Mouse (Mus musculus) skeletal muscle tissue, adult 2 months (tissue): ENCODE results near the gene Prlh.

Experiments used
- DNase-seq: peaks from one replicate; pipeline ENCODE4 v3.0.0-alpha.2; 2012; ENCODE audit warnings: low read depth, low spot score

The Prlh gene

GRCm38 (mm10) chr1:90953688-90954087 lies 780 bp downstream of the Prlh start:
- no peak for DNase-seq

- DNase-seq: peak; percentile 72
Measured at GRCm38 (mm10) chr1:90956245-90957096, 3.6 kb downstream of the Prlh start.

DNA sequence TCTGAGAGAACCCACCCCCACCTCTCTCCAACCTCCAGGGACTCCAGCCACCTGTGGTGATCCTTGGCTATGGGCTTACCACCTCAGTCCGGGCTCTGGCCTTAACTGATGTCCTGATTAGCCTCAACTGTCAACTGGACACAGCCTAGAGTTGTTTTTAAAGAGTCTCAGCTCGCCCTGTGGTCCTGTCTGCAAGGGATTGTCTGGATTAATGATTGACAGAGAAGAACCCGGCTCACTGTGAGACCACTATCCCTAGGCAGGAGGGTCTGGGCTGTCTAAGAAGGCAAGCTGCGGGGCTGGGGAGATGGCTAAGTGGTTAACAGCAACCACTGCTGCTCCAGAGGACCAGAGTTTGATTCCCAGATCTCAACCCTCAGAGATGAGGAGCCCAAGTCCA lies 9.6 kb downstream of the Prlh start:
- DNase-seq: no peak

GRCm38 (mm10) chr1:90962994-90963393 lies 10.1 kb downstream of the Prlh start:
- no peak for DNase-seq

- DNase-seq: no peak
Measured at GRCm38 (mm10) chr1:90967583-90967982, 14.7 kb downstream of the Prlh start.

- no peak for DNase-seq
Measured at GRCm38 (mm10) chr1:90968649-90969048, 15.7 kb downstream of the Prlh start.

DNA sequence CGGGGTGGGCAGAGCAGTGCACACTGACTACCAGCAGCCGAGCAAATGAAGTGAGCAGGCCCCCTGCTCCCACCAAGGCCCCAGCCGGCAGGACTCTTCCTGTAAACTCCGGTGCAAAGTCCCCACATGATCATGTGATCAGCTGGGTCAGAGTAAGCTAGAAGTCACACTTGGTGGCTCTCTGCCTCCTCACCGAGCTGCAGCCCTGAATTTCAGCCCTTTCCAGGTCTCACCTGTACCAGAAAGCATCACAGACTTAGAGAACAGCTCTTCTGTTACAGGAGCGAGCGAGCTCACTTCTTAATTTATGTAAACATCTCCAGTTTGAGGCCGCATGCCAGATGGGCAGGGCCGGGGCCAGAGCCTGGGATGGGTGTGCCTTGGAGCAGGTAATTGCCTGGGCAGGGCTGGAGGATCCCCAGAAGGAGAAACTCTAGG lies 16.5 kb downstream of the Prlh start, which contains the start of gene Rab17:
Gene Rab17, minus strand, starts transcription at position 315 of the 438 bp plus-strand sequence.
- no peak for DNase-seq

DNA sequence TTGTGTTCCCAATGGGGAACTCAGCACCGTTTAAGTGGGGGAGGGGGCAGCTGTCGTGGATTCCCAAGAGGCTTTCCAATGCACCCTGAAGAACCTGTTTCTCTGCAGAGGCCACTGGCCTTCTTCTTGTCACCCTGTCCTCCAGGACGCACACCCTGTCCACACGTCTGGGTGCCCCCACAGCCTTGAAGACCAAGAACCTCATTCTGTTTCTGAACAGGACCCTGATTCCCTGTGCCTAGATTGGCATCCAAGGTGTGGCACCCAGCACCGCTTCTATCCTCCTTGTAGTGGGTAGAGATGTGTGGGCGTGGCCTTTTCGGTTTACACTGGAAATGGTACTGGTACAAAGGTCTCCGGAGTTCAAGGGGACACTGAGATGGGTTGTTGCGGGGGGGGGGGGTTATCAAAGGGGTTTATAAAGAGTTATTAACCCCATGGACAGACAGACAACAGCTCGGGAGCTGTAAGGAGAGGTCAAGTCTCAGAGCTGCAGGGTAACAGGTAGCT lies 17.0 kb downstream of the Prlh start:
- no peak for DNase-seq

DNA sequence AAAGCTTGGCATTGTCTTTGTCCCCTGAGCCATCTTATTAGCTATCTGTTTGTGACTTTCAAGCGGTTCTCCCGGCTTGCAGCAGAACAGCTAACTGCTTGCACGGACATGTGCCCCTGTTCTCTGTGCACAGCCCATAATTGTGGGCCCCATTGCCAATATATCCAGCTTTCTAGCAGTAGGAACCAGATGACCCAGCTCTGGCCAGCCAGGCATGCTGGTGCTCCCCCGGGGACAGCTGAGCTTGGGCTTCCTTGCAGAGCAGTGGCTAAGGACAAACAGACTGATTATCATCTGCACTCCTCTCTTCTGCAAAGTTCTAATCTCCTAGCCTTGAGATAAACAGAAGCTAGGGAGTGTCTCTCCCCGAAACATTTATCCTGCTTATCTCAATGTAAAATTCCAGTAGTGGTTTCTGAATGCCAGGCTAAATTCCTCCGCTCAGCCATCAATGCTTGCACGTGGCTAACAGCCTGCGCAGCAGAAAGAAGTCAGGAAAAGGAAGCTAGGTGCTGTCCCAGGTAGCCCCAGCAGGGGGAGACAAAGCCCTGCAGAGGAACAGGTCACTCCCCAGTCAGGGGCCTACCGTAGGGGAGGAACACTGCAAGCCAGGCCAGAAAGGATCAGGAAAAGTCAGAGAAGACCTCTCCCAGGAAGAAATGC lies 20.1 kb downstream of the Prlh start:
- DNase-seq: peak; percentile 84

DNA sequence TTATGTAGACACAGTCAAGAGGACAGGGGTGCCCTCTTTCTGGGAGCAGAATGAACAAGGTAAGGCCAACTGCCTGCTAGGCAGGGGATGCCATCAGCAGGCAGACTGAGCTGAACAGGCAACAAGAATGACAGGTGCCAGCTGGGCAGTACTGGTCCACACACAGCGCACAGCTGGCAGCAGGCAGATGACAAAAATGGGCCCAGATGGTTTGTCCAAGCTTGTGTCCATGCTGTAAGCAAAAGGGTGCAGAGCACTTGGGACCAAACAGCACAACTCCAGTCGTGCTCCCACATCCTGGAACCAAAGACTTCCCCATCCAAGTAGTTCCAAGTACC lies 20.6 kb downstream of the Prlh start:
- DNase-seq: no peak

GRCm38 (mm10) chr1:90974906-90975649 lies 22.2 kb downstream of the Prlh start:
- DNase-seq: peak; percentile 30

- DNase-seq: no peak
Measured at GRCm38 (mm10) chr1:90975960-90976359, 23.1 kb downstream of the Prlh start.

DNA sequence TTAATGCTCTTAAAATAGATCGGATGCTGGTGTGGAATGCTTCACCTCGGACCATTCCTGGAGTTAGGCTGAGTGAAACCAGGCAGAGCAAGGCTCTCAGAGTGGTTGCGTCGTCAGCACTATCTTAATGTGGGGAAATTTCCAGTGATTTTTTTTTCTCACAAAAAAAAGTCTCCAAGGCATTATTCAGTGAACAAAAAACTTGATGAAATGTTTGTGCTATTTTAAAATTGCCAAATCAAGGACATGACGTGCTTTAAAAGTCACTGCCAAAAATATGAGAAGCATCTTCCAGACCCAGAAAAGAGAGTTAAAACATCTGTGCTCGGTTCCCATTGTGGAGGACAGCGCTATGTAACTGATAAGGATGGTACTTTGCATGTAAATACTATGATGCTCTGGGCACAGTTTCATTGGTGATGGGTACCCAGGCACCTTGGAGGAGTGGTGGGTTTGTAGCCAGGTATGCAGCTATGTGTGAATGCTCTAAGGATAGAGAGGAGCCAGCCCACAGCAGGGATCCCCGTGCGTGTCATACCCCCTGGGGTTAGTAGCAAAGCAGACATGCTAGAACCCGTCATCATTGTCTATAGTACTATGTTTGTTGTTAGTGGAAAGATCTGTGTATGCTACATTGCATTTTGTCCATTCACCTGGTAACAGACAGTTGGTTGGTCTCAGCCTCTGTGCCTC lies 27.9 kb downstream of the Prlh start:
- DNase-seq: peak; percentile 73

GRCm38 (mm10) chr1:90981346-90981745 lies 28.4 kb downstream of the Prlh start:
- DNase-seq: no peak

DNA sequence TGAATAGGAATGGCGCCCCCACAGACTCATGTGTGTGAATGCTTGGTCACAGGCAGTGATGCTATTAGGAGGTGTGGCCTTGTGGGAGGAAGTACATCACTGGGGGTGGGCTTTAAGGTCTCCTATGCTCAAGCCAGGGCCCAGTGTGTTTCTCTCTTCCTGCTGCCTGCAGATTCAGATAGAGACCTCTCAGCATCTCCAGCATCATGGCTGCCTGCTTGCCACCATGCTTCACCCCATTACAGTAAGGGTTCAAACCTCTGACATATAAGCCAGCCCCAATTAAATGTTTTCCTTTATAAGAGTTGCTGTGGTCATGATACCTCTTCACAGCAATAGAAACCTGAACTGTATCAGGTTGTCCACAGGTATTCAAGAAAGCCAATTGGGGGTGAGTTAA lies 43.0 kb downstream of the Prlh start:
- no peak for DNase-seq

- no peak for DNase-seq
Measured at GRCm38 (mm10) chr1:90997136-90997535, 44.2 kb downstream of the Prlh start.

GRCm38 (mm10) chr1:90997641-90998040 lies 44.7 kb downstream of the Prlh start:
- DNase-seq: no peak

DNA sequence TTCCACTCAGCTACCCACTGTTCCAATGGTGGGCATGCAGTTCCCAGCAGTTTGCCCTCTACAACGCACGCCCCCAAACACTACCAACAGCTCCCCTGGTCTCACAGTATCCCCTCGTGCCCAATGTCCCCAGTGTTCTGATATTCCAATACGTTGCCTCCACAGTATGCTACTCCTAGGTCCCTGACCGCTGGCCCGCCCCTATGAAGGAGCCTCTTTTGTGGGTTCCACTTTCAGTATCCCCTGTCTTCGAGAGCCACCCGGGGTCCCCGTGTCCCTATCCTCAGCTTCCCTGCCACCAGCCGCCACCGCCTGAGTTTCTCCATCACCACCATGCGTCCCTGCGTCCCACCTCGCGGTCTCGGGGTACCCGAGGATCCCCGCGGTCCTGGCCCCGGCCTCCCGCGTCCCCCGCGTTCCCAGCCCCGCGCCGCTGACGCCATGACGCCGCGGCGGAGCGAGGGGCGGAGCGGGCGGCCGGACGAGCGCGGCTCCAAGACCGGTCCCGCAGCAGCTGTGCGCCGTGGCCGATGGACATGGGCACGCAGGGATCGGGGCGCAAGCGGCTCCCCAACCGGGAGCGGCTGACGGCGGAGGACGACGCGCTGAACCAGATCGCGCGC lies 45.5 kb downstream of the Prlh start, which contains the start of gene Lrrfip1:
Gene Lrrfip1, plus strand, starts transcription at position 470 of the 623 bp plus-strand sequence.
- no peak for DNase-seq

DNA sequence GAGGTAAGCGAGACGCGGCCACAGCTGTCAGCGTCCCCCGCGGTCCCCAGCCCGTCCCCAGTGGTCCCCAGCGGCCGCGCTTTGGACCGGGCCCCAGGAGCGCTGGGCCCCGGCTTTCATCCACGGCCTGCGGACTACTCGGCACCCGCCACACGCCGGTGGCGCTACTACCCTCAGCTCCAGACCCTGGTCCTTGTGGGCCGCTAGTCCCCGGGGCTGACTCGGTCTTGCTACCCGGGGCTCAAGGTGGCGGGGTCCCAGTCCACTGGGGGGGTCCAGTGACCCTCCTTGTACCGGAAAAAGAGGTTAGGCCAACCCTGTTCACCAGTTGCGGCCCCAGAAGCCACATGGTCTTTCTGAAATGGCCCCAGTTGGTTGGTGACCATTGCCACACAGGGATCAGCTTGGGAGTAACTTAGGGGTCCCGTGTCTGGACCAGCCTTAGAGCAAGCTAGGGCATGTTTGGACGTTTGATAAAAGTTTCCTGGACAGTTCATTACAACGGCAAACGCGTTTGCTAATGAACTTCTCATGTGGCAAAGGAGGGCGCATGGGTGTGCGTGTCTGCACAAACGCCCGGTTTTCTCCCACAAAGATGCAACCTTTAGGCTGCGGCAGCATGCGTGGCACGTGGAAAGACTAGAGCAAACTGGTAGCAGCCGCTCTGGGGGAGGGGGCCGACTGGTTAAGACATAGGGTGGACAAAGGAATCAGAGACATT lies 46.1 kb downstream of the Prlh start:
- DNase-seq: no peak

- DNase-seq: no peak
Measured at GRCm38 (mm10) chr1:90999911-91000601, 47.1 kb downstream of the Prlh start.
